Mouse (Mus musculus) forebrain, embryonic 10.5 days (tissue): ENCODE measurements around the gene Jazf1. TPM values are rescaled to one million over a fixed set of nuclear protein-coding genes. Genes with fewer than 3 reads are reported as not detected.

Experiments used
- DNase-seq: peaks from one replicate; pipeline ENCODE4 v3.0.0-alpha.2; 2017; ENCODE audit warnings: low spot score; ENCODE audit errors: extremely low spot score
- H3K27ac ChIP-seq: fragments of 300-500 bp; sonication (generic); 2 replicates; pipeline ENCODE4 v1.5.1; 2016; ENCODE audit warnings: mild to moderate bottlenecking
- H3K27me3 ChIP-seq: fragments of 300-500 bp; sonication (generic); 2 replicates; pipeline ENCODE4 v1.6.1; 2016; ENCODE audit warnings: mild to moderate bottlenecking; ENCODE audit not compliant: poor library complexity, severe bottlenecking
- H3K36me3 ChIP-seq: fragments of 300-500 bp; sonication (generic); replicated peaks from 2 replicates; pipeline ENCODE4 v1.6.1; 2016; ENCODE audit warnings: mild to moderate bottlenecking, moderate library complexity
- H3K4me1 ChIP-seq: fragments of 300-500 bp; sonication (generic); 2 replicates; pipeline ENCODE4 v1.6.1; 2016
- H3K4me3 ChIP-seq: fragments of 300-500 bp; sonication (generic); 2 replicates; pipeline ENCODE4 v1.5.1; 2016; ENCODE audit warnings: mild to moderate bottlenecking, moderate library complexity
- H3K9me3 ChIP-seq: fragments of 300-500 bp; sonication (generic); 2 replicates; pipeline ENCODE4 v1.6.1; 2016; ENCODE audit warnings: mild to moderate bottlenecking, moderate library complexity
- WGBS: fragments of 180-500 bp; shearing (Covaris S2); methylation state at CpG from one replicate; pipeline ENCODE4 v1.1.7; 2016; 5-methylcytosine and 5-hydroxymethylcytosine counted together
- polyA plus RNA-seq: library from polyadenylated mRNA; unstranded; fragments of >200 nt; fragmentation: Nextera tagmentation; extraction: Ambion mirVana; gene quantifications from 2 replicates; pipeline ENCODE4 v1.2.1, GENCODE M21; 2016

Gene Jazf1
- polyA plus RNA-seq, 1 experiment from 2014 or later: 1.9 TPM

DNA sequence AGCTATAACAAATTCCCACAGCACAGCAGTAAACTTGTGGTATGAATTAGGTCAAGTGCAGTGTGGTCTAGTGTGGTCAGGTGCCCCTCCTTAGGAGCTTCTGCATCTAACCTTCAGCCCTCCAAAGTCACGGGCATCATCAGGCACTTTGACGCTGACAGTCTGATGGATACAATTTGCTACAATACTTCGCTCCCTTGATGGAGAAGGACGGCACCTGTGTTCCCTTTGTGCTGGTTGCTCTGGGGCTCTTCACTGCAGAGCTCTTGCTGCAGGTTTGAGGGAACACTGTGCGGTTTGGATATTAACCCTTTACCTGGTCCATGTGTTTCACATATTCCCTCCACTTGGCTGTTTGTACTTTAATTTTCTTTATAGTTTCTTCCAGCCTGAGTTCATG, 126.3 kb downstream of the Jazf1 start:
- 86% methylated on average over 5 of the region's 5 CpGs for WGBS
- Histone ChIP-seq H3K4me1 (peaks cover 12% of the 10 kb centered on the region), H3K4me3 (no peak overlapping the region), H3K27me3 (no peaks in the 10 kb centered on the region), H3K27ac (no peak overlapping the region), H3K36me3 (no peaks in the 10 kb centered on the region), H3K9me3 (no peaks in the 10 kb centered on the region)
- DNase-seq: no peak

DNA sequence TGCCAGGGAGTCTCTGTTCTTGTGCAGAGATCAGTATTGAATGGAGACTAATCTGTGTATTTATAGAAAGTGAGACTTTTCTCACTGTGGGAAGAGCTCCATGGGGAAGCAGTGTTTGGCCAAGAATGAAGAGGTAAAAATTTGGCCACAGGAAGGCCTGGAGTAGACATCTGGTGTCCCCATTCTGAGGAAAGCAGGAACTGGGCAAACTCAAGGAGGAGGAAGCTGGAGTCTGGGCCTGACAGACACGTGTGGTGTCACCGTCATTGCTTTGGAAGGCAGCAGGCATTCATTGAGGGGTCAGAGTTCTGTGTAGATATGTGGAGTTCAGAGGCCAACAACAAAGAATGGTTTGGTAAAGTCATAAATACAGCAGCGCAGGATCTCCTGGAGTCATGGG, 130.5 kb downstream of the Jazf1 start:
- H3K9me3 ChIP-seq: no peaks in the 10 kb centered on the region
- no peak overlapping the region for H3K27ac ChIP-seq
- no peak overlapping the region for H3K4me3 ChIP-seq
- no peaks in the 10 kb centered on the region for H3K27me3 ChIP-seq
- no peaks in the 10 kb centered on the region for H3K36me3 ChIP-seq
- H3K4me1 ChIP-seq: peaks cover 22% of the 10 kb centered on the region
- 78% methylated on average over 3 of the region's 3 CpGs for WGBS
- no peak for DNase-seq

- 90% methylated on average over 10 of the region's 10 CpGs for WGBS
- H3K9me3 ChIP-seq: no peaks in the 10 kb centered on the region
Observed at GRCm38 (mm10) chr6:52936995-52937394, 131.4 kb downstream of the Jazf1 start.

DNA sequence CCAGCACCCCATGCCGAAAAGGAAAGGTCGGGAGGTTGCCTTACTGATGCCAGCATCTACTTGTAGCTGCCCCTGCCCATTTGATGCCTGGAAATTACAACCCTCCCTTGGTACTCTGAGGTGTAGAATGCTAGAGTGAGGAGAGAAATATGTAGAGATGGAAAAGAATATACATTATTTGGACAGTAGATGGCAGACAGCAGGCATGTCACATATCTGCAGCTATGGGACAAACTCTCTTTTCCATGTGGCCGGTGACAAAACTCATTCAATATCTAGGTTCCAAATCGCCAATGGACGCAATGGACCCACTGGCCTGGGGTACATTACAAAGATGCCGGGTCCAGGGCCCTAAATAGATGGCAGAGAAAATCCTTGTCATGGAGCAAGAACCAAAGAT, 134.4 kb downstream of the Jazf1 start:
- 90% methylated on average over 6 of the region's 6 CpGs for WGBS
- no peaks in the 10 kb centered on the region for H3K9me3 ChIP-seq
- no peak for DNase-seq
- H3K27ac ChIP-seq: no peak overlapping the region
- no peaks in the 10 kb centered on the region for H3K36me3 ChIP-seq
- no peak overlapping the region for H3K4me3 ChIP-seq
- peaks cover 18% of the 10 kb centered on the region for H3K4me1 ChIP-seq
- no peaks in the 10 kb centered on the region for H3K27me3 ChIP-seq

More at GRCm38 (mm10) chr6:52936995-52937394, 131.4 kb downstream of the Jazf1 start:
- H3K4me1 ChIP-seq: peaks cover 28% of the 10 kb centered on the region
- H3K27ac ChIP-seq: no peak overlapping the region
- no peak overlapping the region for H3K4me3 ChIP-seq
- H3K27me3 ChIP-seq: no peaks in the 10 kb centered on the region
- no peak for DNase-seq
- no peaks in the 10 kb centered on the region for H3K36me3 ChIP-seq

DNA sequence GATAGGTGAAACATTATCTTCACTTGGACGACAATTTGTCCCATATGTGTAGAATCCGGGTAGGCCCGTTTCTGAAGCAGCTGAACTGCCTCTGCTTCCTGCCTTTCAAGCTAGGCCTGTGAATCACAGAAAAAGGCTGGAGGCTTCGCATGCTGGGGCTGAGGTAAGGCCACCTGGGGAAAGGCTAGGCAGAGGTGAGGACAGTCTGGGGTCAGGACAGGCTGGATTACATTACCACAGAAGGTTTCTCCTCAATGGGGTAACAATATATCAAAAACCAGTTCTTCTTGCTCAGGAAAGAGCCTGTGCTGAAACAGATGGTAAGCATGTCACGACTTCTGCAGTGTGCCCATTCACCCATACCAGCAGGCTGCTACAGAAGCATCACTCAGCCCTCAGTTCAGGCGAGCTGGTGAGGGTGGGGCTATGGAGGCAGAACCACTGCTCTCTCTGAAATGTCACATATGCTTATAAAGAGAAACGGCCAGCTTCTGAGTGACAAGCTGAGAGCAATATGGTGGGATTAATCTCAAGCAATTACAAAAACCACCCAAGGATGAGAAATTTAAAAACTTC, 135.7 kb downstream of the Jazf1 start:
- Histone ChIP-seq H3K9me3 (no peaks in the 10 kb centered on the region), H3K27me3 (no peaks in the 10 kb centered on the region), H3K4me1 (peaks cover 15% of the 10 kb centered on the region), H3K36me3 (no peaks in the 10 kb centered on the region), H3K27ac (peak overlapping the region; percentile 26; the same call in 1 of the 2 replicates), H3K4me3 (no peak overlapping the region)
- WGBS: 55% methylated on average over 7 of the region's 7 CpGs
- no peak for DNase-seq

- no peaks in the 10 kb centered on the region for H3K36me3 ChIP-seq
- no peak overlapping the region for H3K27ac ChIP-seq
- DNase-seq: no peak
- peaks cover 15% of the 10 kb centered on the region for H3K4me1 ChIP-seq
- H3K9me3 ChIP-seq: no peaks in the 10 kb centered on the region
- H3K4me3 ChIP-seq: no peak overlapping the region
- no peaks in the 10 kb centered on the region for H3K27me3 ChIP-seq
- 86% methylated on average over 12 of the region's 12 CpGs for WGBS
Observed at GRCm38 (mm10) chr6:52929358-52929757, 139.1 kb downstream of the Jazf1 start.

- WGBS: 80% methylated on average over 4 of the region's 4 CpGs
- Histone ChIP-seq H3K4me1 (no peaks in the 10 kb centered on the region), H3K27ac (no peak overlapping the region), H3K27me3 (no peaks in the 10 kb centered on the region), H3K36me3 (no peaks in the 10 kb centered on the region), H3K9me3 (no peaks in the 10 kb centered on the region), H3K4me3 (no peak overlapping the region)
- DNase-seq: no peak
Observed at GRCm38 (mm10) chr6:52926947-52927346, 141.5 kb downstream of the Jazf1 start.

DNA sequence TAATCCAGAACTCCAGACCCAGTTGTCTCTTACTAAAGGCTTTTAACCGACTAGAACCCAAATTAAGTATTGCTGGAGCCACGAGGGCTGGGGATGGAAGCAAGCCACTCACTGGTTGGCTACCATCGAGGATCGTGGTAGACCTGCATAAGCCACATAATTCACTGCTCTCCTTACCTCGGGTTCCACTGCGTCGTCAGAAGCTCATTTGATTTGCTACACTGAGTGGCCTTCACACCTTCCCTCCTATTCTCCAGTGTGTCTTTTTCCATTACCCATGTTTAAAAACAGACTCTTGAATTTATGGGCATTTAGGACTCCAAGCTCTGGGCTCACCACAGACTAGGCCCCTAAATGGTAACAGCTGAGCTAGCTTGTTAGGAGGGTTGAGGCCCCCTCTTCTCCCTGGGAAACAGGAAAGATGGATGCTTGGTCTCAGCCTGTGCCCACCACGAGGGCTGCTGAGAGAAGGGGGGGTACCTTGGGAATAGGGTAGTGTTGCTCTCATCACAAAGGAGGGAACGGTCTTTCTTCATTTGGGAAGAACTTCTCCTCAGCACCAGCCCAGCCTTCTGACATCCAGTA, 142.9 kb downstream of the Jazf1 start:
- Histone ChIP-seq H3K4me1 (no peaks in the 10 kb centered on the region), H3K27ac (no peak overlapping the region), H3K4me3 (no peak overlapping the region), H3K36me3 (no peaks in the 10 kb centered on the region), H3K27me3 (no peaks in the 10 kb centered on the region), H3K9me3 (no peaks in the 10 kb centered on the region)
- DNase-seq: no peak
- WGBS: 86% methylated on average over 9 of the region's 9 CpGs

GRCm38 (mm10) chr6:52921248-52921647, 147.2 kb downstream of the Jazf1 start:
- no peak overlapping the region for H3K4me3 ChIP-seq
- 89% methylated on average over 6 of the region's 6 CpGs for WGBS

DNA sequence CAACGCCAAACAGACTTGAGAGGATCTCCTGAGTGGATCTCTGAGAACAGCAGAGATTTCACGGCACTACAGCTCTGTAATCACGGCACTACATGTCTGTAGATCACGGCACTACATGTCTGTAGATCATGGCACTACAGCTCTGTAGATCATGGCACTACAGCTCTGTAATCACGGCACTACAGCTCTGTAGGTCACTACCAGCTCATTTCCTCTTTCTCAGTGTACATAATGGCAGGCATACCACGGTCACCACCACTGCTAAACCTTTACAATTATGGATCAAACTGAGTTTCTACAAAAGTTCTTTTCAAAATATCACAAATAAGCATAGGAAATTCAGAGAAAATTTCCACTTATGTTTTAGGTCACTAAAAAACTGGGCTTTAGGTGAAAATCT, 147.7 kb downstream of the Jazf1 start:
- H3K9me3 ChIP-seq: no peaks in the 10 kb centered on the region
- DNase-seq: no peak
- 87% methylated on average over 6 of the region's 6 CpGs for WGBS
- peaks cover 5% of the 10 kb centered on the region; the same call in 1 of the 2 replicates for H3K27me3 ChIP-seq
- H3K36me3 ChIP-seq: no peaks in the 10 kb centered on the region
- H3K4me1 ChIP-seq: no peaks in the 10 kb centered on the region
- H3K4me3 ChIP-seq: no peak overlapping the region
- no peak overlapping the region for H3K27ac ChIP-seq

More at GRCm38 (mm10) chr6:52921248-52921647, 147.2 kb downstream of the Jazf1 start:
- Histone ChIP-seq H3K27ac (no peak overlapping the region), H3K9me3 (no peaks in the 10 kb centered on the region), H3K27me3 (peaks cover 5% of the 10 kb centered on the region; the same call in 1 of the 2 replicates), H3K4me1 (no peaks in the 10 kb centered on the region), H3K36me3 (no peaks in the 10 kb centered on the region)
- no peak for DNase-seq

- 77% methylated on average over 7 of the region's 7 CpGs for WGBS
- DNase-seq: no peak
- Histone ChIP-seq H3K27me3 (peaks cover 5% of the 10 kb centered on the region; the same call in 1 of the 2 replicates), H3K4me1 (0 out of 2 replicates have a peak, but pooled peaks cover 3% of the 10 kb centered on the region), H3K27ac (no peak overlapping the region), H3K4me3 (no peak overlapping the region), H3K9me3 (no peaks in the 10 kb centered on the region), H3K36me3 (no peaks in the 10 kb centered on the region)
Observed at GRCm38 (mm10) chr6:52919442-52919841, 149.0 kb downstream of the Jazf1 start.

- Histone ChIP-seq H3K4me3 (no peak overlapping the region), H3K36me3 (no peaks in the 10 kb centered on the region), H3K9me3 (no peaks in the 10 kb centered on the region), H3K4me1 (0 out of 2 replicates have a peak, but pooled peaks cover 3% of the 10 kb centered on the region), H3K27ac (no peak overlapping the region), H3K27me3 (peaks cover 5% of the 10 kb centered on the region; the same call in 1 of the 2 replicates)
- 11% methylated on average over 2 of the region's 2 CpGs for WGBS
- peak; percentile 67 for DNase-seq
Observed at GRCm38 (mm10) chr6:52918980-52919379, 149.5 kb downstream of the Jazf1 start.

GRCm38 (mm10) chr6:52917471-52917870, 151.0 kb downstream of the Jazf1 start:
- Histone ChIP-seq H3K9me3 (no peaks in the 10 kb centered on the region), H3K4me3 (no peak overlapping the region), H3K27ac (no peak overlapping the region), H3K36me3 (no peaks in the 10 kb centered on the region), H3K4me1 (peaks cover 7% of the 10 kb centered on the region; the same call in 1 of the 2 replicates), H3K27me3 (peaks cover 8% of the 10 kb centered on the region; the same call in 1 of the 2 replicates)
- WGBS: 93% methylated on average over 4 of the region's 4 CpGs
- DNase-seq: no peak
